Comparison of ENCODE assay signal across 16 mouse cellular contexts in genomic region chr14:21034271-21034670, GRCm38 (mm10).
"Had no signal": no experiment of that assay in that cellular context is flagged by ENCODE, and none has a peak within 500 bp of the region (broad histone marks: within the 10 kb centered on the region; RNA-seq: fewer than 3 reads in every experiment).

No protein-coding gene starts in this region.

- DNase-seq: kidney, adult 8-10 months; kidney, postnatal 10 days; kidney, postnatal 36 days; lung, adult 2 months; lung, postnatal 14 days; lung, postnatal 4 days; thymus, adult 18-20 months; thymus, postnatal 36 days had no signal

- ATAC-seq: liver, embryonic 12.5 days; midbrain, embryonic 13.5 days; midbrain, embryonic 16.5 days had no signal

- H3K4me2 ChIP-seq: kidney, embryonic 15.5 days; limb, embryonic 13.5 days; liver, embryonic 12.5 days; liver, embryonic 15.5 days; midbrain, embryonic 13.5 days had no signal

- H3K27ac ChIP-seq: kidney, embryonic 15.5 days; limb, embryonic 10.5 days; limb, embryonic 13.5 days; liver, embryonic 12.5 days; liver, embryonic 15.5 days; midbrain, embryonic 13.5 days had no signal

- H3K9ac ChIP-seq: kidney, embryonic 15.5 days; limb, embryonic 13.5 days; liver, embryonic 12.5 days; liver, embryonic 15.5 days; midbrain, embryonic 13.5 days had no signal

- H3K4me1 ChIP-seq: midbrain, embryonic 13.5 days had no signal

- H3K4me3 ChIP-seq: kidney, embryonic 15.5 days; limb, embryonic 10.5 days; limb, embryonic 13.5 days; liver, embryonic 12.5 days; liver, embryonic 15.5 days; midbrain, embryonic 13.5 days; myocyte had no signal

- H3K9me3 ChIP-seq: kidney, embryonic 15.5 days; limb, embryonic 10.5 days; limb, embryonic 13.5 days; liver, embryonic 12.5 days; liver, embryonic 15.5 days; midbrain, embryonic 13.5 days had no signal

- H3K27me3 ChIP-seq: kidney, embryonic 15.5 days; limb, embryonic 13.5 days; liver, embryonic 12.5 days; liver, embryonic 15.5 days; midbrain, embryonic 13.5 days had no signal
